Mouse (Mus musculus) gonadal fat pad, adult 2 months (tissue): ENCODE measurements around the gene Sgta. TPM values are rescaled to one million over a fixed set of nuclear protein-coding genes. Genes with fewer than 3 reads are reported as not detected.
"Not testable (repeated sequence)": the region's sequence is repeated elsewhere in the genome, so short reads cannot be mapped to it uniquely, and the experiment has no call there.

ENCODE experiments used
- DNase-seq: peaks from one replicate; pipeline ENCODE4 v3.0.0-alpha.2; 2012; ENCODE audit warnings: low read depth
- polyA plus RNA-seq: library from polyadenylated mRNA; depleted of rRNA; stranded (reverse); fragments of >200 nt; gene quantifications from 2 replicates; pipeline ENCODE4 v1.2.3, GENCODE M21; 2012

Gene Sgta
- polyA plus RNA-seq, 1 experiment = 235 TPM

DNA sequence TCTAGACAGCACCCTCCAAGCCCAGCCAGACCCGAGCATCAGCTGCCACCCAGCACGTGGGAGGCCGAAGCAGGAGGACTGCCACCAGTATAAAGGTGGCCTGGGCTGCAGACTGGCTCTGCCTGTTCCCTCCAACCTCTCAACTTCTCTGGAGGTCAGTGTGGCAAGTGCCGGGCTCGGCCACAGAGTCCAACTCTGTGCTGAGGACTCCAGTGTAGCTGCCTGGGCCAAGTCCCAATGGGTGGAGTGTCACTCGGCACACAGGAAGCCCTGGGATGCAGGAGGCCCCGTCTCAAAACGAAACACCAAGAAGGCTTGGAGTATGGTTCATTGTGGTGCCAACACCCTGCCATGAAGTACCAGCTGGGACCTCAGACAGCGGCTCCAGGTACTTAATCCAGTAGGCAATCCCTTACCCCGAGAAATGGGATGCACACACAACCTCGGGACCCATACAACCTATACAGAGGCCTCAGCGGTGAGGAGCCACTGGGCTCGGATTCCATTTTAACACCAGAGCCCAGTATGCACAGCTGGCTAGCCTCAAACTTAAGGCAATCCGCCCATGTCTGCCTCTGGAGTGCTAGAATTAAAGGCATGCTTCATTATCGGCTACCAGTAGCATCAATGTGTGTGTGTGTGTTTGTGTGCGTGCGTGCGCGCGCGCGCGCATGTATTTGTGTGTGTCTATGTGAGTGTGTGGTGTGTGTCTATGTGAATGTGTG lies 2.4 kb downstream of the Sgta start:
- DNase-seq = no peak

GRCm38 (mm10) chr10:81055802-81056340 lies 4.1 kb downstream of the Sgta start:
- DNase-seq = not testable (repeated sequence)

DNA sequence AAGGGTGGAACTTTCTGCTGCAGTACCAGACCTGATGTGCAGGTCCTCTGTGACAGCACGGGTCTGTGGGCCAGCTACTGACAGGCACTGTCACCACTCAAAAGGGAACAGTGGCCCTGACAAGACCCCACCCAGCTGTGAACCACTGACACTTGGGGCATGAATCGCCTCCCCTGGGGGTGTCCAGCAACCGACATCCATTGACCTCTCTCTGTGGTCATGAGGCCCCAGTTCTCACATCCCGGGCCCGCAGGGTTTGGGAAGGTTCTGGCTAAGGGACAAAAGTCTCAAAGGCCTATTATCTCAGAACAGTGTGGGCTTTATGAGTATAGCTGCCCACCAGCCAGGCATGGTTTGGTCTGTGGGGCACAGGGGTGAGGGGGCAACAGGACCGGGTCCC lies 4.8 kb downstream of the Sgta start:
- DNase-seq = no peak

DNA sequence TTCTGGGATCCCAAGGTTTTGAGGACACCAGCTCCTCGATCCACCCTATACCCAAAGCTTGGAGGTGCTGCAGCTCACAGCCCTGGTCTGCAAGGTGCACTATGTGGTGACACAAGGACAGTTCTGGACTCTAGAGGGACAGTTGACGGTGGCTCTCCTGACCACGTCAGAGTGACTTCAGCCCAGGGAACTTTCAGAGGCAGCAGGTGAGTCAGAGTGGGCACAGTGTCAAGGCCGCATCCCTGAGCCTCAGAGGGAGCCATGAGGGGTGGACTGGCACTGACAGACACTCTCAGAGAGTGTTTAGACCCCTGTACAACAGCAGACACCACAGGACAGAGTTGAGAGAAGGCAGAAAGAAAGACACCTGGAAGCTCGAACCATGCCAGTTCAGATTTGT lies 7.4 kb downstream of the Sgta start:
- no peak for DNase-seq

GRCm38 (mm10) chr10:81051133-81051532 lies 8.8 kb downstream of the Sgta start:
- no peak for DNase-seq

GRCm38 (mm10) chr10:81050645-81051044 lies 9.3 kb downstream of the Sgta start:
- no peak for DNase-seq

- DNase-seq = not testable (repeated sequence)
These were observed 14.7 kb downstream of the Sgta start for GRCm38 (mm10) chr10:81045246-81045645.

- DNase-seq = no peak
These were observed 18.4 kb downstream of the Sgta start for GRCm38 (mm10) chr10:81041458-81042175.

DNA sequence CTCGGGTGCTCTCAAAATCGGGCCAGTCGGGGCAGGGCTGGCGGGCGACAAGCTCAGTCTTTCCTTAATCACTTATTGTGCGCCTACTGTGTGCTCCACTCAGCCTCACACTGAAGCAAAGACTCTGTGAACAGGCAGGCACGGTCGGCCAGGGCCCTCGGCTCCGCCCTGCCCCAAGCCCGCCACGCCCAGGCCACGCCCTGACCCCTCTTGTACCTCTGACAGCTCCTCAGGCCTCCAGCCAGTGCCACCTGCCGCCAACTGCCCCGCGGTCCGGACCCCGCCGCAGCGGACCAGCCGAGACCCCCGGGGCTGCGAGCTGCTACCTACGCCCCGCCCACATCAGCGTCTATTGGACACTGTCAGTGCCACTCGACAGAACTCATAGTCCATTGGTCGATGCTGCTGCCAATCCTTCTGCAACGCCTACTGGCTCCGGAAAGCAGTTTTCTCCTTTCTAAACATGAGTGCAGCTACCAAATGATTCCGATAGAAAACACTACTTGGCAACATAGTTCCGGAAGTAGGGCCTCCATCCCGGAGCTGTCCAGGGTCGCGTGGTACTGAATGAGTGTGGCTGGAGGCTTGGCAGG lies 22.9 kb downstream of the Sgta start, which contains the start of gene Slc39a3:
TSS of gene Slc39a3 (minus strand) at position 439 of the 593 bp plus-strand sequence.
- DNase-seq = no peak

- no peak for DNase-seq
These were observed 23.7 kb downstream of the Sgta start for GRCm38 (mm10) chr10:81036251-81036650.

- DNase-seq = no peak
These were observed 26.4 kb downstream of the Sgta start for GRCm38 (mm10) chr10:81033586-81033985.

GRCm38 (mm10) chr10:81029031-81029430 lies 30.9 kb downstream of the Sgta start:
- DNase-seq = no peak

- no peak for DNase-seq
These were observed 31.8 kb downstream of the Sgta start for GRCm38 (mm10) chr10:81028219-81028618.

DNA sequence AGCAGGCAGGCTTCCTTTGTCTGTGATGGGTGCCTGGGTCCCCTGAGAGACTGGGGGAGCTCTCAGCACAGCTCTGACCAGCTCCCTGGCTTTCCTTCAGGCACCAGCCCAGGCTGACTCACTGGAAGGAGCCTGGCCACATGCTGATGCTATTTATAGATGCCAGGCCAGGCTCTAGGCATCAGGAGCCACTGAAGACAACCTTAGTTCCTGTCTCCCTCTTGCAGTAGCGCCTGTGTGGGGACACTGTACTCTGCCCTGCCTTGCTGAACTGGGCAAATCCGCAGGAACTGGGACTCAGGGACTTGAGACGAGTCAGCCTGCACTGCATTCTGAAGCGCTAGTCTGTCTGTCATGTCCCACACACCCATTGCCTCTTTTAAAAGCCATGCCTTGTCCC lies 32.6 kb downstream of the Sgta start:
- DNase-seq = no peak

GRCm38 (mm10) chr10:81026857-81027256 lies 33.1 kb downstream of the Sgta start:
- no peak for DNase-seq

- no peak for DNase-seq
These were observed 34.2 kb downstream of the Sgta start, which contains the start of gene Diras1 for GRCm38 (mm10) chr10:81025639-81026275. Gene Diras1, minus strand, starts transcription at chr10:81025662.

- no peak for DNase-seq
These were observed 34.8 kb downstream of the Sgta start for GRCm38 (mm10) chr10:81025047-81025621.

- DNase-seq = no peak
These were observed 35.5 kb downstream of the Sgta start for GRCm38 (mm10) chr10:81024346-81024937.

DNA sequence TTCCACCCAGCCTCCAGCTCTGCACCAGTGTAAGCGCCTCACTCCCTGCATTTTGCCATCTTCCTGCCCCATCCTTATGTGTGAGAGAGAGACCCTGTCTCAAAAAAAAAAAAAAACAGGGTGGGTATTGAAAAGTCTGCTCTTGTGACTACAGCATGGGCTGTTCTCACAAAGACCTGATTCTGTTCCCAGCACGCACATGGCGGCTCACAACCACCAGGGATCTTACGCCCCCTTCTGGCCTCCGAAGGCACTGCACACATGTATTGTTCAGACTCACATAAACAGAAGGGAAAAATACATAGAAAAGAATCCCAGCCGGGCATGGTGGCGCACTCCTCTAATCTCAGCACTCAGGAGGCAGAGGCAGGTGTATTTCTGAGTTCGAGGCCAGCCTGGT lies 37.2 kb downstream of the Sgta start:
- DNase-seq = no peak

- no peak for DNase-seq
These were observed 38.4 kb downstream of the Sgta start for GRCm38 (mm10) chr10:81021547-81022110.

DNA sequence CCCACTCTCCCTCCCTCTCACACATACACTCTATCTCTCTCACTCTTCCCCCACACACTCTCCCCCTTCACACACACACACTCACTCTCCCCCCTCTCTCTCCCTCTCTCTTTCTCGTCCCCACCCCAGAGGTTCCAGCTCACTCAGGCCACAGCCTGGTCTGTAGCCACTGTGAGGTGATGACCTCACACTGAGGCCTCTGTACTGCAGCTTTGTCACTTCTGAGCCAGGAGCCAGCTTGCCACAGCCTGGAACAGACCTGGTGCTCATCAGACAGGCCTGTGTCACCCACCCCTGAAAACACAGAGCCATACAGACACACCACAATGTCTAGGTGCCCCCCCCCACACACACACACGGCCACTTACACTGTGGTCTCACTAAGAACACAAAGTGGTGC lies 39.8 kb downstream of the Sgta start:
- DNase-seq = no peak
